Mouse (Mus musculus): Measurements from ENCODE around the gene Sez6l.

- TF ChIP-seq CTCF (IDR thresholded peaks at IDR 0.05; ENCODE audit: borderline replicate concordance, insufficient read depth, low read length) (no peak), POLR2A (IDR thresholded peaks at IDR 0.05; ENCODE audit: low read depth, low read length) (no peak)
Observed at GRCm38 (mm10) chr5:112532894-112533293, 44.1 kb downstream of the Sez6l start.
